Mouse (Mus musculus) small intestine, adult 2 months (tissue): ENCODE results near the gene Adamtsl4. TPM values are rescaled to one million over a fixed set of nuclear protein-coding genes. Genes with fewer than 3 reads are reported as not detected.

ENCODE experiments used
- H3K27ac ChIP-seq: fragments of 200-500 bp; 2 replicates; pipeline ENCODE4 v1.5.1; 2012; ENCODE audit warnings: low read depth, low read length, control low read depth, inconsistent platforms; ENCODE audit not compliant: insufficient read depth
- H3K27me3 ChIP-seq: fragments of 200-500 bp; 2 replicates; pipeline ENCODE4 v1.6.1; 2012; ENCODE audit warnings: mild to moderate bottlenecking, moderate library complexity, low read length, inconsistent platforms; ENCODE audit not compliant: control insufficient read depth, insufficient read depth
- H3K36me3 ChIP-seq: fragments of 200-500 bp; 2 replicates; pipeline ENCODE4 v1.6.1; 2012; ENCODE audit warnings: mild to moderate bottlenecking, low read length, control low read depth, inconsistent platforms; ENCODE audit not compliant: control insufficient read depth, insufficient read depth
- H3K4me1 ChIP-seq: fragments of 200-500 bp; 2 replicates; pipeline ENCODE4 v1.6.1; 2012; ENCODE audit warnings: low read length, inconsistent platforms, mixed read lengths; ENCODE audit not compliant: control insufficient read depth, insufficient read depth, insufficient read length
- H3K4me3 ChIP-seq: fragments of 200-500 bp; 2 replicates; pipeline ENCODE4 v1.5.1; 2012; ENCODE audit warnings: low read depth, mild to moderate bottlenecking, control low read depth, inconsistent platforms, low read length, moderate library complexity
- CTCF ChIP-seq: fragments of 200-500 bp; IDR thresholded peaks from 2 replicates; pipeline ENCODE4 v1.5.1; 2012; ENCODE audit warnings: low read depth, mild to moderate bottlenecking, control low read depth, inconsistent platforms, low read length, moderate library complexity, mixed read lengths; ENCODE audit not compliant: insufficient replicate concordance, insufficient read length; ENCODE audit errors: extremely low read depth
- POLR2A ChIP-seq: fragments of 200-500 bp; IDR thresholded peaks from 2 replicates; pipeline ENCODE4 v1.6.1; 2012; ENCODE audit warnings: low read depth, mild to moderate bottlenecking, control low read depth, inconsistent platforms, low read length, moderate library complexity
- WGBS: fragments of 180-500 bp; shearing (Covaris S2); methylation state at CpG from one replicate; pipeline ENCODE4 v1.1.7; 2018; 5-methylcytosine and 5-hydroxymethylcytosine counted together
- polyA plus RNA-seq: library from polyadenylated mRNA; depleted of rRNA; stranded (reverse); fragments of >200 nt; gene quantifications from 2 replicates; pipeline ENCODE4 v1.2.3, GENCODE M21; 2012

The Adamtsl4 gene
- polyA plus RNA-seq, 1 experiment = 8.2 TPM

DNA sequence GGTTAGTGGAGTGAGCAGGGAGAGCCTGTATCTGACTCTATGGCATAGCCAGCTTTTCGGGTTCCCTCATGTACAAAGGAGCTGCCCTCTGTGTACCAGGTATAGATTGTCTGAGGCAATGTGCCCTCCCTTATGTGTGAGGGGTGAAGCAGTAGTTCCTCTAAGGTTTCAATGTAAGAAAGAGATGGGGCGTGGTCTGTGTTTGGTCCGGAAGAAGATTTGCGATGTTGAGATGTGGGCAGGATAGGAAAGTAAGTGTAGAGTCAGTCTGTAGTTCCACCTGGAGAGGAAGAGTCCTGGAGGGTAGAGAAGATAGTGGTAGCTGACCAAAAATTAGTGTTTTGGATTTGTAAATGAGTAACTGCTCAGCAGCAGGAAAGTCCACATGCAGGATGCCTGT is 21.3 kb upstream of the Adamtsl4 start:
- no peak for TF ChIP-seq CTCF
- TF ChIP-seq POLR2A = no peak
- no peak overlapping the region for H3K4me3 ChIP-seq
- H3K27ac ChIP-seq = no peak overlapping the region
- WGBS = 88% methylated on average over 4 of the region's 4 CpGs
- H3K4me1 ChIP-seq = peaks cover 10% of the 10 kb centered on the region
- no peaks in the 10 kb centered on the region for H3K36me3 ChIP-seq
- H3K27me3 ChIP-seq = no peaks in the 10 kb centered on the region

DNA sequence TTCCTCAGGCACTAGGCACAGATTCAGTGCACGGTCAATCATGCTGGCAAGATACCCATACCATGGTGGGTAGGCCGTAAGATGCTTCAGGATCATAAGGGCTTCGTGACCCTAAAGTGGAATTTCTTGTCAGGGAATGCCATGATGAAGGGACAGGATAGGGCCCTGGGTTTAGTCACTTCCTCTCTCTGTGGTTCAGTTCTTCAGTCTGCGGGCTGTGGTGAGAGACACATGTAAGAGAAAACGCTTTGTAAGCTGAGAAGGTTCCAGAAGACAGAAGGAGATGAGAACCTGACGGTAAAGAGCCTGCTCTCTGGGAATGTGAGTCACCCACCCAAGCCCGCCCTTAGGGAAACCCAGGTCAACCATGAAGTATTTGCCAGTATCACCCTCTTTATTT is 19.8 kb upstream of the Adamtsl4 start:
- TF ChIP-seq CTCF = no peak
- no peak for TF ChIP-seq POLR2A
- Histone ChIP-seq H3K4me3 (no peak overlapping the region), H3K4me1 (peaks cover 16% of the 10 kb centered on the region), H3K36me3 (no peaks in the 10 kb centered on the region), H3K27ac (0 out of 2 replicates have a peak overlapping the region, but pooled peaks have one; percentile 14), H3K27me3 (no peaks in the 10 kb centered on the region)
- 82% methylated on average over 7 of the region's 7 CpGs for WGBS

DNA sequence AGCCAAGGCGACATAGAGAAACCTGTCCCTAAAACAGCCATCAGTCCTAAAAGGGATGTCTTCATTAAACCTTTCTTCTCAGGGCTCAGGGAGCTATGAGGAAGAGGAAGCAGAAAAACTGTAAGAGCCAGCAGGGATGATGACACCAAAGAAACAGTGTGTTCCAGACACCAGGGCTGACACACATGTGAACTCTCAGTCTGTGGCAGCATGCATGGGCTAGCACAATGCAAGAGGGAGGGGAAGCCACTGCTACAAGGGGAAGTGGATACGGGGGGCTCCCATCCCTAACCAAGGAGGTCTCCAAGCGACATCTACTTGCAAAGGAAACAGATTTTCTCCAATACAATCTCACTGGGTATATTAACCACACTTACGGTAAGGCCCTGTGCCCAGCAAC is 18.6 kb upstream of the Adamtsl4 start:
- no peaks in the 10 kb centered on the region for H3K36me3 ChIP-seq
- H3K4me3 ChIP-seq = no peak overlapping the region
- TF ChIP-seq CTCF = no peak
- no peak for TF ChIP-seq POLR2A
- peaks cover 20% of the 10 kb centered on the region for H3K4me1 ChIP-seq
- no peaks in the 10 kb centered on the region for H3K27me3 ChIP-seq
- no peak overlapping the region; the same call in 1 of the 2 replicates for H3K27ac ChIP-seq
- WGBS = 90% methylated on average over 4 of the region's 4 CpGs

DNA sequence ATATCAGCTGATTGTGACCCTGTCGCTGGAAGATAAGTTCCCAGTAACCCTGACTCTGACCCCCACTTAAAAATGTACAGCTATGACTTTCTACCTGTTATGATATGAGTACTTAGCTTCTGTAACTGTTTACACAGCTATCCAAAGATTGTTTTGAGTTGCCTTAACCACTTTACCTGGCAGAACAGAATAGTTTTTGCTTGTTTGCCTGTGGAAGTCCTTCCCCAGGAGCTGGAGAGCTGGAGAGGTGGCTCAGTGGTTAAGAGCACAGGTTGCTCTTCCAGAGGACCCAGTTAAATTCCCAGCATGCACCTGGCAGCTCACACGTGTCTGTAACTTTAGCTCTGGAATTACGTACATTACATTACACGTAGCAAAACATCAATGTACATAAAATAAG is 16.9 kb upstream of the Adamtsl4 start:
- 84% methylated on average over 4 of the region's 4 CpGs for WGBS
- Histone ChIP-seq H3K36me3 (no peaks in the 10 kb centered on the region), H3K27ac (no peak overlapping the region), H3K4me1 (peaks cover 24% of the 10 kb centered on the region), H3K27me3 (no peaks in the 10 kb centered on the region), H3K4me3 (no peak overlapping the region)
- TF ChIP-seq CTCF = no peak
- TF ChIP-seq POLR2A = no peak

DNA sequence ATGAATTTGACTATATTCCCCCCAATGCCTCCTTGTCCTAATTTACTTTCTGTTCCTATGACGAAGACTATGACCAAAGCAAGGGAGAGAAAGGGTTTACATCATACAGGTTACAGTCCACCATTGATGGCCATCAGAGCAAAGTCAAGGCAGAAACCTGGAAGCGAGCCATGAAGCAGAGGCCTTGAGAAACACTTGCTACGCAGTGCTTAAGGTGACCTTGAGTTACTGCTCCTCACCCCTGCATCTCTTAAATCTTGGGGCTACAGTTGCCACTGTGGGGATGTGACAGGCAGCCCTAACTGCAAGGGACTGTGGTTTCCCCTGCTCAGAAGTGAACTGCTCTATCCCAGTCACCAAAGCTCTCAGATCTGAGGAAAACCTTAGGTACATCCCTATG is 15.6 kb upstream of the Adamtsl4 start:
- H3K27ac ChIP-seq = 0 out of 2 replicates have a peak overlapping the region, but pooled peaks have one; percentile 11
- WGBS = 43% methylated on average over 3 of the region's 3 CpGs
- no peaks in the 10 kb centered on the region for H3K36me3 ChIP-seq
- no peaks in the 10 kb centered on the region for H3K27me3 ChIP-seq
- H3K4me1 ChIP-seq = peaks cover 24% of the 10 kb centered on the region
- TF ChIP-seq CTCF = no peak
- no peak for TF ChIP-seq POLR2A
- H3K4me3 ChIP-seq = no peak overlapping the region

DNA sequence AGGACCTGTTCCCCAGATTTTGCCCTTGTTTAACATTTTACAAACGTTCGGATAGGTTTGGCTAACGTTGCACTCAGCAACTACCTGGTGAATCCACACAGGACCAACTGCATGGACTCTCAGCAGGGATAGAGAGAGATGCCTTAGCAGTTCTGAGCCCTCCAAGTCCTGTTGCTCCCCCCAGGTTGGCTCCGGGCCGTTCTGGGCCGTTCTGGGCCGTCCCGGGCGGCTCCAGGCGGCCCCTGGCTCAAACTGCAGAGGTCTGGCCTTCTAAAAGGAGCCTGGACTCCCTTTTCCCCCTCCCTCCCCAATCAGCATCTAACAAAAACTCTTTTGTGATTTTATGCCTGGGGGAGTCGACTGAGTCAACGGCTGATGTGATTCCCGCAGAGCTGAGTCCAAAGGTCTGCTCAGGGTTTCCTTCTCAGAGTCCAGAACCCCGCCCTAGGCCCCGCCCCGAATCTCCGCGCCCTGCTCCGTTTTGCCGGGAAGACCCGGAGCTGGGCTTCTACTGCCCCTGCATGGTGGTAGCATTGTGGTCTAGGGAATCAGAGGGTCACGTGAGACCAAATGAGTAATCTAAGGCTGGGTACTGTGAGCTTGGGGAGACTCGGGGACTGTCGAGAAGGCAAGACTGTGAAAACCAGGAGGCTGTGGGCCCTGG is 14.3 kb upstream of the Adamtsl4 start:
- TF ChIP-seq POLR2A = peak; percentile 50; the same call in 1 of the 2 replicates
- TF ChIP-seq CTCF = no peak
- Histone ChIP-seq H3K36me3 (no peaks in the 10 kb centered on the region), H3K4me3 (peak overlapping the region; percentile 50), H3K27ac (peak overlapping the region; percentile 70), H3K4me1 (peaks cover 24% of the 10 kb centered on the region), H3K27me3 (no peaks in the 10 kb centered on the region)
- WGBS = 9% methylated on average over 24 of the region's 24 CpGs

DNA sequence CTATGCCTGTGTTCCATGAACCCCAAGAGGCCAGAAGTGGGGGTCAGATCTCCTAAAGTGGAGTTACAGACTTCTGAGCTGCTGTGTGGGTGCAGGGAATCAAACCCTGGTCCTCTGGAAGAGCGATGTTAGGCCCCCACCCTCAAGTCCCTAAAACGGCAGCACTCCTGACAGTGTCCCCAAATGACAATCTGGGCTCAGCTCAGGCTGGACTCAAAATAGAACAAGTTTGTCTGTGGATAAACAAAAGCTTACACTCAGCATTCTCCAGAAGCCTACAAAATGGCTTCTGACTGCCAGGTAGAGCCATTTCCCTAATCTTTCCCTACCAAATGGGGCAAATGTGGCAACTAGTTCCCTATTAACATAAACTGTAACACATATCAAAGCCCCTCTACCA is 13.4 kb upstream of the Adamtsl4 start:
- Histone ChIP-seq H3K36me3 (no peaks in the 10 kb centered on the region), H3K4me3 (no peak overlapping the region), H3K27me3 (no peaks in the 10 kb centered on the region), H3K4me1 (peaks cover 30% of the 10 kb centered on the region), H3K27ac (peak overlapping the region; percentile 70)
- TF ChIP-seq CTCF (no peak), POLR2A (no peak)
- 78% methylated on average over 2 of the region's 2 CpGs for WGBS
